Mouse (Mus musculus) right cerebral cortex, postnatal 14 days (tissue): ENCODE results near the gene Pcdh15.

ENCODE experiments used
- DNase-seq: peaks from one replicate; pipeline ENCODE4 v3.0.0; 2022

The Pcdh15 gene

DNA sequence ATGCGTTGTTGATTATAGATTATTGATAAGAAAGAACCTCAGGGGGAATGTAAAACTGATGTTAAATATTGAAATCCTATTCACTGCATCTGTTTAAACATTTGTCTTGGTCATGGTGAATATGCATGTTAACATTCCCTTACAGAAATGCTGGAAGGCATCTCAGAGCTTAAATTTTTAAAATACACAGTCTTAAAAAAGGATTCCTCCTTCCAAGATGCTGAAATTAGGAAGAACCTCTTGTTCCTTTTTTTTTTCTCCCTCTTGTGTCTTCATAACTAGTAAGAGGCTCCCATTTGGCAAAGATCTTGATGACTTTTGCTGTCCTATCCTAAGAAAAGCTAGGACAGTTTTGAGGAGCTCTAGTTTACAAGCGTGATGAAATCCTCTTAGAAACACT, 284.9 kb downstream of the Pcdh15 start:
- no peak for DNase-seq

DNA sequence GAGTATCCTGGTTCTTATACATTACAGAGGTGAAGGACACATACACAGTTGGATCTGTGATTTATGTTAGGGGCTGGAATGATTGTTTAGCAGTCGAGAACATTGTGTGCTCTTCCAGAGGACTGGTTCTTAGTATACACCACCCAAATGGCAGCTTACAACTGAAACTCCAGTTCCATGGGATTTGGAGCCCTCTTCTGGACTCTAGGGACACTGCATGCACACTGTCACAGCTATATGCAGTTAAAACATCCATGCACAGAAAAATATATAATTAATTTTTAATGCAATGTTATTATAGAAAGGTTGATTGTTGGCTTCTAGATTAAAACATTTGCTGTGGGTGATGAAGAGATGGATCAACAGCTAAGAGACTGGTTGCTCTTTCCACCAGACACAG, 301.3 kb downstream of the Pcdh15 start:
- no peak for DNase-seq

DNA sequence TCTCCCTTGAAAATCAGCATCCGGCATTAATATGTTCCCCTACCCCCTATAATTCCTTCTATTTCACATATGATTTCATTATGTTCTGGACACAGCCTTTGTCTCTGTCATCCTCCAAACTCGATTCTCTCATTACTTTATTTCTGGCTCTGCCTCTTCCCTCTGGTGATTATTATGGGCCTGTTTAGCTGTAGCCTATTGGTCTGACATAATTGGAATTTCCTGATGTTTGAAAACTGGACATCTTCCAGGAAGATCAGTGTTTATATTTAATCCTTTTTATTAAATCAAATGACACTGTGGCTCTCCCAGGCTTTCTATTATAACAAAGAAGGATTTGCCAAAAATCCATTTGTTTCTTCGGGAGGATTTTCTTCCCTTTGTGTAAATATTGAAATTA, 326.3 kb downstream of the Pcdh15 start:
- no peak for DNase-seq

DNA sequence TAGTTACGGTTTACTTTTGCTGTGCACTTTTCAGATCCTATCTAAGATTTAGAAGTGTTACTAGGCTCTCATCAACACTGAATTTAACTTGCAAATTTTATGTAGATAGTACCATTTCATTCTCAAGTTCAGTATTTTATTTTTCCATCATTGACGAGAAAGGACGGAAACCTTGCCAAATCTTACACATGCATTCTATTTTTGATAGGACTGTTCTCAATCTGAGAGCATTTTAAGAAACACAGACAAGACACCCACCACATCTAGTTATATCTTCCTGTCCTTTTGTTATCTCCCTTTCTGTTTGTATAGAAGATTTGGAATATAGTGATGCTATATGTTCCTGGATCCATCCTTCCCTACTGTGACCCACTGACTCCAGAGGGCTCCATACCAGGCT, 332.2 kb downstream of the Pcdh15 start:
- DNase-seq, result no peak

DNA sequence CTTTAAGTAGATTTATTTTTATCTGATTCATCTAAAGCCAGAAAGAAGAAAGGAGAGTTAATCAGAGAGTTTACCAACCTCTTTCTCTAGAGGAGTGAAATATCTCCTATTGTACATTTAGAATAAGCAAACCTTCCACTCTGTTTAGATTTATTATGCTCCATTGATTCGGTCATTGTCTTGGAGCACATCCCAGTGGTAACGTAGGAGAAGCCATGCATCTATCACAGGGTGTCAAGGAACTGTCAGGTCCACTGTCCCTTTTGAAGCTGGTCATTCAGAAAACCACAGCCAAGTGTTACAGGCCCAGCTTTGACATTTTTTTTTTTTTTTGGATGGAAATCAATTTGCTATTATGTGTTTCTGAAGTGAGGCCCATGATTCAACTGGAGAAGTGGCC, 384.9 kb downstream of the Pcdh15 start:
- no peak for DNase-seq

DNA sequence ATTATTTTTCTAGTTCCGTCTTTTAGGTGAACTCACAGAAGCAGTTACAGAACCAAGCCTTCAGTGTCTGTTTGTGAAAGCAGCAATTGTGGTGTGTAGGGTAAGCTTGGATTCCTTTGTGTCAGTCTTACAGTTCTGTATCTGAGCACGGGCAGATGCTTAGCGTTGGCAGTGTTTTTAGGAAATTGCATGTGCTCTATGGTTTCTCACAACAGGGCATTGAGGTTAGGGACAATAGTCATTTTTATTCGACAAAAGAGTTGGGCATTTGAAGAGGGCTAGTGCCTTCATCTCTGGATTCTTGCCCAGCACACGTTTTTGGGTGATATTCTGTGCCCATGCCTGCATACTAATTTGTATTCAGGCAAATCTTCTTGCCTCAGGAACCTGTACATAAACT, 392.5 kb downstream of the Pcdh15 start:
- DNase-seq, result no peak

DNA sequence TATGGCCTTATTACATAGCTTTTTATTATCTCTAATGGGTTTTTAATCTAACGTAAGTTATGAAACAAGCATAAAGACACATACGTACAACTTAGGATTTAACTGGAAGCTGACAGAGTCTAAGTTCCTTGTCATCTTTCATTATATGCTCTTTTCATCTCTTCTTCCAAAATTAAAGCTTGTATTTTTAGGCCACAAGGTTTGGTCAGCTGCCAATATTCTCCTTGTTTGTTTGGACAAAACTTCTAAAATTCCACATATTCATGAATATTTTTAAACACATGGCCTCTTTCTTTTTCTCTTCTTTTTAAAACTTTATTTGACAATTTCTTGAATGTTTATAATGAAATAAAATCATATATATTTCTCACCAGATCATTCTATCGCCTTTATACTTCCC, 415.7 kb downstream of the Pcdh15 start:
- no peak for DNase-seq

DNA sequence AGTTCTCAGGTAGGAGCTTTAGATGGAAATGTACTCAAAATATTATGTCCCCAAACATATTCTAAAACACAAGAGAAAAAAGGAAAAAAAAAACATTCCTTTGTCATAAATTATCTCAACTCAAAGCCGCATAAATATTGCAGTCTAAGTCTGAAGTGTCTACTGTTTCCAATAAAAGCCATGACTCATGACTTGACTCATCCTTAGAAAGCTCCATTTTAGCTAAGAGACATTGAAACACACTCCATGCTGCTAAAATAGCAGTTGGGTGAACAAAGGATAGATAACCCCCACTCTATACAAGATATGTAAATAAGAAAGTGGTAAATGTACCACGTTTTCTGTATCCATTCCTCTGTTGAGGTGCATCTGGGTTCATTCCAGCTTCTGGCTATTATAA, 416.6 kb downstream of the Pcdh15 start:
- no peak for DNase-seq

DNA sequence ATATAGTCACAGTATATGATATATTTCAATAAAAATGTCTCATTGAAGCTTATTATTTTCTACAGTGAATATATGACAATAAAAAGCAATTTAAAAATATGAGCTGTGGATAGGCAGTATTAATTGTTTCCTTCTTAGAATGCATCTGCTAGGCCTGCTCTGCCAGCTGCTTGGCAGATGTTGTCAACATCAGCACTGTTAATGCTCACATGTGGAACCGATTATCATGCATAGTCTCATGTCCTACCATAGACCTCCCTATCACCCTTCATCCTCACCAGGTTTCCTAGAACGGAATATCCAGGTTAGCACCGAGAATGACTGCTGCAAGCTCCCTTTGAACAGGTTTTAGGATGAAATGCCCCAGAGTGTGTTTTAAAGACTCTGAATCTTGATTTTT, 420.3 kb downstream of the Pcdh15 start:
- no peak for DNase-seq

DNA sequence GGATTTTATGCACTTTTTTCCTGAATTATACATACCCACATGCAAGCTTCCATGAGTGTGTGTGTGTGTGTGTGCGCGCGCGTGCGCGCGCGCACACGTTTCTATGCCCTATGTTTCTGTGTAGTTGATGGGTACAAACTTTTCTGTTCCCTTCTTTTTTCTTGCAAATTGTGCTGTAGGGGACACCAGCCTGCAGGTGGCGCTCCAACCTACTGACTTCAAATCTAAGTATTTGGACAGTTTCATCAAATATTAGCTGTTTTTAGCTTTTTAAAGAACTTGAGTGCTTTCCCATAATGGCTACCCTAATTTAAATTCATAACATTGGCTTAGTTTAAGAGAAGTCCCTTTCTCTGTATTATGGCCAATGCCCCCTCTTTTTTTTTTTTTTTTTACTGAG, 453.7 kb downstream of the Pcdh15 start:
- peak; percentile 27 for DNase-seq

DNA sequence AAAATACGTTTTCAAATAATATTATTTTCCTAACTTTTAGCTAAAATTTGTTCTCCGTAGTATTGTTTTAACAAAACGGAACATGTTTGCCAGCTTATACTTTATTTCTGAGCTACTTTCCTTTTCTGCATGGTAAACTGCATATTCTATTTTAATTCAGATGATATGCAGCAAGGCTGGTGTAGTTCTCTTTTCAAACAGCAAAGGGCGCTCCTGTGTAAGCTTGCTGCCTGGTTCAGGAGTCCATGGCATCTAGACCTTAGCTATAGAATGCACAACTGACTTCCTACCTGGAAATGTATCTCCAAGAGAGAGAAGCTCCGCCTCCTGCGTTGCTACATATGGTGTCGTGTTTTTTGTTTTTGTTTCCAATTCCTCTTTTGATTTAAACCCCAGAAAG, 465.1 kb downstream of the Pcdh15 start:
- peak; percentile 25 for DNase-seq

DNA sequence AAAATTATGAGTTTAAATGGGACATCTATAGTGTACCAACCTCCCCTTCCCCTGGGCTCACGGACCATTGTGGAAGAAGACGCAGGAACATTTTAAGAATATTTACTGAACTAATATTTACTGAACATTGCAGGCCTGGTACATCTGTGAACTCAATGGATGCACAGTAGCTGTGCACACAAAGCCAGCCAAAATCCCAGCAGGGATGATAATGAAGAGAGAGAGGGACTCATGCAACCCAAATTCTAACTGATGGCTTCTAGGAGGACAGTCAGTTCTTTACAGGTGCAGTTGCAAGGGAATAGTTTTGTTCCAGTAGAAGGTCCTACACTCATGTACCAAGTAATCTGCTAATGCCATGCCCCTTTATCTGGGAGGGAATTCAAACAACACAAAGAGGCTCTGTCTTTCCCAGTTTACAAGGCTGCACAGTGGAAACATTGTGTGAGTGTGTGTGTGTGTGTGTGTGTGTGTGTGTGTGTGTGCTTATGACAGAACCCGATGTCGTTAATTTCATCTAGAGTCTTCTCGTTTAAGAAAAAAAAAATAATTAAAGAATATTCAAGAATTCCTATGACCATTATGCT, 475.7 kb downstream of the Pcdh15 start:
- DNase-seq, result no peak

DNA sequence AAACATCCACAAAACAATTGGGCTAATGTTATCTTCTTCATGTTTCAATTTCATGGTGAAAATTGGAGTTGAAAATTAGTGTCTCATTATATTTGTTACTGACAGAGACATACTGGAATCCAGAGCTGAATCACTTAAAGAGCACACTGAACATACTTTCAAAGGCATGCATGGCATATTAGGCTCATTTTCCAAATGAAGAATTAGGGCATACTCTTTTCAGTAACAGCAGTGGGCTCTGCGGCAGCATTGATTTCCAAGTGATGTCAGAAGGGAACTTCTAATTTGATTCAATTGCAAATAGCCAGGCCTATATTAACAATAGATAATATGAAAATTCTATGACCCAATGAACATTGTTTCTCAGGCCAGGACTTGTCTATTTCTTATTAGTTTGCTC, 568.4 kb downstream of the Pcdh15 start:
- no peak for DNase-seq

DNA sequence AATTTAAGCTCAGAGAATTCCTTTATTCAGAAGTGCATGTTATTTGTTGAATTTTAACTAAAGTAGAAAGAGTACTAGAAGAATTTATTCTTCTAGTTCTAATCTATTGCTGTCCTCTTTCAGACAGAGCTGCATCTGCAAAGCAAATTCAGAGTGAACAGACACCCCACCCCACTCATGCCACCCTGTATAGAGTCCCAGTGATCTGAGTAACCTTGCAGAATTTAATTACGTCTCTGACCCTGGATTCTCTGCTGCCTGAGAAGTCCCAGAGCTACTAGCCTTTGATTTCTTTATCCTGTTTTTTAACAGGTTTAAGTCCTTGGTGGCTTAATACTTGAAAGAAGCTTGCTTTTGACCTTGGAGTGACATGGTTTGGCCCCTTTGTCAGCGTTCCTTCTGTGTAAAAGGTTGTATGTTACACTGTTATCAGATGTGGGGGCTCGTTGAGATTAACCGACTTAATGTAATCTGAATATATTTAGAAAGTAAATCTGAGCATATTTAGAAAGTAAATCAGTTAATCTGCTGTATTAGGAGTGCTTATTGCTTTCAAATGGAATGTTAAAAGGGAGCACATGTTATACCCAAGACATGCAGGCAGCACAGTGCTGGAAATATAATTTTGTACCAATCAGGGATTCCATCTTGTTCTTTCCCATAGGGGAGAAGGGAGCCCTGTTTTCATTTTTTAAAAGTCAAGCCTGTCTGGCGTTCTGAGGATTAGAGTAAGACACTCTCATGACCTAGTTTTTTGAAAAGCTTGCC, 601.6 kb downstream of the Pcdh15 start:
- no peak for DNase-seq

DNA sequence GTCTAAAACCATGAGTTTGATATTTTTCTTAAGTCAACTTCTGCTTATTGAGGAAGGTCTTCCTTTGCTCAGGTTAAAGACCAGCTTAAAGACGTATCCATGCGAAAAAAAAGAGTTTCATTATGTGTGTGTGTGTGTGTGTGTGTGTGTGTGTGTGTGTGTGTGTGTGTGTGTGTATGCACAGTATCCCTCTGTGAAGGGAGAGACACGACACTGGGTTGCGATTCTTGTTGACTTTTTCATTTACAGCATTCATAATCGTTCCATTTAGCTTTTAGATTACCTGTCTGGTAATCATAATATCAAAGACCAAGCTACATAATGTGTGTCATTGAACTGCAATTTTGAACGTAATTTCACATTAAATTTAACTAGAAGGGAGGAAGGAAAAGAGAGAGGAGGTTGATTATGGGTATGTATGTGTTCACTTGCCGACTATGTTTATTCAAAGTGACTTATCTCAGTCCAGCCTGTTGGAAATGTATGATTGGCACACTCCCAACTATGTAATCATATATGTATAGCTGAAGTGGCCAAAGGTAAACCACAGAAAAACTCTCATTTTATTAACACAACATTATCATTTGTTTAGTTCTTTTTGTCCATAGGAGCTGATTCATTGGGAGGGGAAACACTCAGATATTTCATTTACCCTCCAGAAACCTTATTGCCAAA, 626.6 kb downstream of the Pcdh15 start:
- no peak for DNase-seq

DNA sequence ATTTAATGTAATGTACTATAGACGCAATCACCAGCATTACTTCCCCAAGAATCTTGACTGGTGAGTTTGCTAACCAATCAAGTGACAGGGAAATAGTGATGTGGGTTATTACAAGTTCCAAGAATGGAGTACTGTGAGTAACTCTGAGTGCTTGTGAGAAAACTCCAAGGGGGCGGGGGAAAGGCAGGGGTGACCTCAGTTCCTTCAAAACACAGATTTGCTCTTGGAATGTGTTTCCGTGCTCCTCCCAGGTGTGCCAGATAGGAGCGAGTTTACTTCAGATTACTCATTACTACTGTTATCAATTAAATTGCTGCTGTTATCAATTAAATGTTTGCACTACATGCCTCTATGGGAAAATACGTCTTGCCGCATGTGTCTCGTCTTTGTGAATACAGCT, 634.1 kb downstream of the Pcdh15 start:
- DNase-seq, result no peak

DNA sequence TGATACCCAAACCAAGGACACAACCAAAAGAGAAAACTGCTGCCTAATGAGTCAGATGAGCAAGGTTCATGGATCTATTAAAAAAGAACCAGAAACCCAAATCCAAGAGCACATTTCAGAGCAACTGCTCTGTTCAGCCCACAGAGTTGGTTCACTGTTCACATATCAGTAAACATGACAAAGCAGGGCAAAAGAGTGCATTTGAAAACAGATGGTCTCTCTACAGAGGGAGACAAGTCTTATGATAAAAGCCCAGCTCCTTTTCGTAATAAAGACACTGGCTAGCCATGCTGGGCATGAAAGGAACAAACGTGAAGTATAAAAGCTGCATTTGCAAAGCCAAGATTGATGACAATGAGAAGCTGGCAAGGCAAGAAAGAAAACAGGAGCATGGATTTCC, 649.9 kb downstream of the Pcdh15 start:
- DNase-seq, result no peak

DNA sequence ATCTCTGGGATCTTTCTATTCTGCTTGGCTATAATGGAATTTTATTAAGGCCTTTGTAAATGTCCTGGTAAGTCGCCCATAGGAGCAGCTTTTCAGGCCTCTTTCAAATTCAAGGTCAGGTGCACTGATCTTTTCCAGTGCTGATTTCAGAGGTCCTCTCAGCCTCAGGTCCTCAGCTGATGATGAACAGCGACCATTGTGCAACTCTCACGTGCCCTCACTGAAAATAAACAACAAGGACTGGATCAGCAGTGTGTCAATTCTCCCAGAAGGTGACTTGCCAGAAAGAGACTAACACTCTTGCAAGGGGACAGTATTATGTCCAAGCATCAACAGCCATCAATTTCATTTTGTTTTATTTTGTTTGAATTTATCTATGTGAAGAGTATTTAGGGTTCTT, 654.7 kb downstream of the Pcdh15 start:
- DNase-seq, result no peak

DNA sequence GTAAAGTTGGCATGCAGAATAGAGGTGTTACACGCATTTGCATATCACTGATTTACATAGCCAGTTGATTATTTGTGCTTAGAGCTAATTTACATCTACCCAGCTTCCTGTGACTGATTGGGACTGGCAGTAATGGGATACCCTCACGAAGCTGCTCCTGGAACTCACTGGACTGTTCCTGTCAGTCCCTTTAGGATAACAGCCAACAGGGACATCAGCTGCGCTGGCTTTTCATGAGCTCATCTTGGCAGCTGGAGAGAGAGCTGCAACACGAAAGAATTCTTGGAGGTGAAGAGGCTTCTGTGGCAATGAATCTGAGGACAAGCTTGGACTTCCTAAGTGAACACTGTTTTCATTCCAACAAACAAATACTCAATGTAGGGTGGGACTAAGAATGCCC, 683.8 kb downstream of the Pcdh15 start:
- no peak for DNase-seq

DNA sequence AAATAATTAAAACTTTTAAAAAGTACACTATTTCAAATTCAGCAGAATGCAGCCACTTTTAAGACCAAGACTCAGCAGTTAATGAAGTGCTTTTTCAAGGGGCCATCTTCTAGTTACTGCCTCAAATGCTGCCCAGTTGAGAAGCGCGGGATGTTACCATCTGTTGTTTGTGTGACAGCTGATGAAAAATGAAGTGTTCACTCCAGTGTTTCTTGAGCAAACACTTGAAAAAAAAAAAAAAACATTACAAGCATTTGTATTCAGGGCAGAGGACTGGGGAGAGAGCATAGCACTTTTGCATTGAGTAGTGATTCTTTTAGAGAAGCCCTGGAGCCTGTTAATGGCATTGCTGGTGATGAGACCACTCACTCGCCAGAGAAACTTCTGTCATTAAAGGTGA, 689.0 kb downstream of the Pcdh15 start:
- no peak for DNase-seq

DNA sequence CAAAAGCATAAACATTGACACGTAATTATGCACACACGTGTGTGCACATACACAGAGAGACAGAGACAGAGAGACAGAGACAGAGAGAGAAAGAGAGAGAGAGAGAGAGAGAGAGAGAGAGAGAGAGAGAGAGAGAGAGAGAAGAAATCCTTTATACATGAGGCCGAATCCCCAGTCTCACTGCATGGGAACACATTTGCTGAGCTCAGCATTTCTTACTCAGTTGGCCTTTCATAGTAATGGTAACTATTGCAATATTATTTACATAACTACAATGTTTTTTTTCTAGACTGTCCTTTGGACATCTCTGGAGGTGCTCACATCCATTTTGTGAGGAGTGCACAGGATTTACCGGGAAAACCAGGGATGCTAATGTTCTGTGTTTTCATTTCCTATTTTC, 705.9 kb downstream of the Pcdh15 start:
- no peak for DNase-seq

DNA sequence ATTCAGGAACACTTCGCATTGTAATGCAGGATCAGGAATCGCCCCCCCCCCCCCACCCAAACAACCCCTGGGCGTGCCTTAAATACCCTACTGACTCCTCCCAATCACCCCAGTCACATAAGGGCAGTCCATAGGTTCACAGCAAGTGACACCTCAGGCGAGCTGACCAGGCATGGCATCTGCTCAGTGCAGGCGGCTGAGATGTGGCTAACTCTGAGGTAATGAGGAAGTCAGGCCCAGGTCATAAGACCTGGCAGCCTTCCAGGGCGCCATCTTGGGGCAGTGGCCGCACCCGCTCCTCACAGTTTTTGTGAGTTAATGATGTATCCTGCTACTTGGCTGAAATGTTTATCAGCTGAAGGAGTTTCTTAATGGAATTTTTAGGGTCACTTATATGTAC, 713.2 kb downstream of the Pcdh15 start:
- DNase-seq, result no peak

DNA sequence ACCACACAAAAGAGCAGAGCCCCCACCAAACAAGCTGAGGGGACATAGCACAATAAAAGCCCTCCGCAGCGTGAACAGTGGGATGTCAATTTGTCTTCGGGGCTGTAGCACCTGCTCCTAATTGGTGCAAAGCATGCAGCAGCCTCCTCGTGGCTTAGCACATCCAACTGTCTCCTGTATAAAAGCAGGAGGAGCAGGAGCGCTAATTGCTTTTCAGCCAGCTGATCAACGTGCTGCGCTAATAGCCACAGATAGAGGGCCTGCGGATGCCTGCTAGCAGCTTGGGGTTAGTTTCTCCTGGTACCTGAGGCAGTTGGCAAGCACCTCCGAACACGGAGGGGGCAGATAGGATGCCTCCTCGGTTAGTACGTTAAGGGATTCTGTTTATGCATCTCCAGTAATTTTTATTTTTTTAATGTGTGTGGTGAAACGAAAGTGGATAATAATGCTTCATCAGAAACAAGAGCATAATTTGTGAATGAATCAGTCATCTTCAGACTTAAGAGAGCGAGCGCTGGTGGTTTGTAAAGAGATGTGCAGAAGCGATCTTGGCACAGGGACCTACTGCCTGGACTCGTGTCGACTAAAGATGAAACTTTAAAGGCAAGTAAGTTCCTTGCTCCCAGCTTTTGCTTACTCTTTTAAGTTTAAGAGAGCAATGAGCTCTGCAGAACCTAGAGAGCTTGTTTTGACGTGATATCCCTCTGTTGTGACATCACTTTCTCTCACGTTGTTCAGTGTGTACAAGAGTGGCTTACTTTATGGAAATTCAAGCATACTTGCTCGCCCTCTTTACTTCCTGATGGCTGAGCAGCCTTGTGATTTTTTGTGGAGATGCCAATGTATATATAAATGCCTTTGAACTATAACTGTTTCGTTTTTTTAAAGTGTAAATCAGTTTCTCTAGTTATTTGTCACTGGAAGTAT, 722.8 kb downstream of the Pcdh15 start:
- peak; percentile 7 for DNase-seq
